16 mouse cellular contexts compared by ENCODE assay signal in genomic region chr1:120198942-120199341, GRCm38 (mm10).
"Had no signal": no experiment of that assay in that cellular context is flagged by ENCODE, and none has a peak within 500 bp of the region (broad histone marks: within the 10 kb centered on the region; RNA-seq: fewer than 3 reads in every experiment).

No protein-coding gene starts in this region.

- H3K9me3 ChIP-seq: neural tube, embryonic 13.5 days; neural tube, embryonic 15.5 days; stomach, embryonic 15.5 days had no signal

- H3K4me3 ChIP-seq: neural tube, embryonic 13.5 days; neural tube, embryonic 15.5 days; stomach, embryonic 15.5 days had no signal

- H3K9ac ChIP-seq: neural tube, embryonic 13.5 days; neural tube, embryonic 15.5 days; stomach, embryonic 15.5 days had no signal

- DNase-seq: retina, postnatal 1 day; right cerebral cortex, adult 18-20 months; right cerebral cortex, postnatal 14 days; right cerebral cortex, postnatal 25 days; right cerebral cortex, postnatal 4 days; spleen, adult 18-20 months; thymus, adult 18-20 months; thymus, adult 2 months; thymus, postnatal 14 days; thymus, postnatal 25 days; thymus, postnatal 36 days; thymus, postnatal 4 days had no signal

- H3K36me3 ChIP-seq: neural tube, embryonic 13.5 days; neural tube, embryonic 15.5 days; stomach, embryonic 15.5 days had no signal

- H3K4me2 ChIP-seq: neural tube, embryonic 13.5 days; neural tube, embryonic 15.5 days; stomach, embryonic 15.5 days had no signal

- H3K4me1 ChIP-seq: stomach, embryonic 15.5 days had no signal

- H3K27me3 ChIP-seq: neural tube, embryonic 13.5 days; stomach, embryonic 15.5 days had no signal

- H3K27ac ChIP-seq: neural tube, embryonic 13.5 days; neural tube, embryonic 15.5 days; stomach, embryonic 15.5 days; stomach, postnatal 0 days had no signal
